Mouse (Mus musculus): Measurements from ENCODE around the gene S1pr1. TPM values are rescaled to one million over a fixed set of nuclear protein-coding genes. Genes with fewer than 3 reads are reported as not detected.
A peak's percentile ranks its signal among the peaks of the same experiment; 100 is the strongest.

The S1pr1 gene
- 15.0 and 16.0 TPM in 2 replicates for total RNA-seq (2021)
- long read RNA-seq, transcript S1pr1-201 (2 exons, 3,046 nt): major isoform, 23 of 32 reads
- long read RNA-seq, partial matches to known transcripts: 0 of 32 reads
- long read RNA-seq, other reads (novel, unspliced or antisense): 9 of 32 reads

DNA sequence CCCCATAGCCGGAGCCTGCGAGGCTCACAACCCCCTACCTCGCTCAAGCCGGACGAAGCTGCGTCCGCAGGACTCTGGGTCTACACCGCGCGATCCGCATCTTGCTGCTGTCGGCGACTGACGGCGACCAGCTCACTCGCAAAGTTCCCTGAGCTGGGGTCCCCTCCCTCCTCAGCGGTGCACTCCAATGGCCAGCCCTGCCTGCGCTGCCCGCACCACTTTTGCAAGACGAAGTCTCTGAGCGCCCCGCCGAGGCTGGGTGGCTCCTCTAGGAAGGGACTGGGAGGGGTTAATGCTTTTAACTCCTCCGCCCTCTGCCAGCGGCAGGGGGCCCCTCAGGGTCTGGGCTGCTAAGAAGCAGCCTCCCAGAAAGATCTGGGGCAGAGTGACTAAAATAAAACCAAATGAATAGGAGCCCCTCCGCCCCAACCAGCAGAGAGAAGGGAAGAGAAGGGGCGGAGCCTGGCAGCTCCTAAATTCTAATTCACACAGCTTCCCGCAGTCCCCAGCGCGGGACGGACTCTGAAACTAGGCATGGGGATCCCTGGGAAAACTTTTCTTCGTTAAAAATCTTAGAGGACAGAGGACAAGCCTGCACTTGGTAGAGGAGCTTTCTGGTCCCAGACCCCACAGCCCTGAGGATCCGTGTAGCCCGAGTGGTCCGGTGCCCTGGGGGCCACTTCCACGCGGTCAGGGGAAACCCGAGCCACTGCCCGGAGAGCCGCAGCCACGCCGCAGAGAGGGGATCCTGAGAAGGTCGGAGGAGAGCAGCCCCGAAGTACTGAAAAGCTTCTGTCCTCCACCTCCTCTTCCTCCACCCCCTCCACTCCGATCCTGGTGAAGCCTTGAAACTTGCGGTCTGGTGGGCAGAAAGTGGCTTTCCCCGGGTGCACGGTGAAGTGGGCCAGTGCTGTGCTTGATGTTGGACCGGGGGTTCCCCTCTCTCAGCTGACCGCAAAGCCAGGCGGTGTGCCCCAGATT is at the start of gene S1pr1:
S1pr1 (minus strand) TSS at position 402 of the 981 bp plus-strand sequence.
- DNase-seq: peak; percentile 64

DNA sequence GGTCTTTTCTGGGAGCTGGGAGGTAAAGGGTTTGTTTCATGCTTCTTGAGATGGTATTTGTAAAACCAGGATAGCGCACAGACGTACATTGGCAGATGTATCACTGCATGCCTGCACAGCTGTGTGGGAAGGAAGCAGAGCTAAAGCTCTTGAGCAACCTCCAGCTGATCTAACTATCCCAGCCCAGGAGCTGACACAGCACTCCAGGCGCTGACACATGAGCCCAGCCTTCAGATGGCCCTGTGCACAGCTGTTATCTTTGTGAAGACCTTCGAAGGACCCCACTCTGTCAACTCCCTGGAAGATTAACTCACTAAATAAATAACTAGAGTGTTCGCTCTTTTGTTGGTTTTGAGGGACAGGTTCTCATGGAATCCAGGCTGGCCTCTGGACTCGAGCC is 48.4 kb upstream of the S1pr1 start:
- peak; percentile 23 for DNase-seq

DNA sequence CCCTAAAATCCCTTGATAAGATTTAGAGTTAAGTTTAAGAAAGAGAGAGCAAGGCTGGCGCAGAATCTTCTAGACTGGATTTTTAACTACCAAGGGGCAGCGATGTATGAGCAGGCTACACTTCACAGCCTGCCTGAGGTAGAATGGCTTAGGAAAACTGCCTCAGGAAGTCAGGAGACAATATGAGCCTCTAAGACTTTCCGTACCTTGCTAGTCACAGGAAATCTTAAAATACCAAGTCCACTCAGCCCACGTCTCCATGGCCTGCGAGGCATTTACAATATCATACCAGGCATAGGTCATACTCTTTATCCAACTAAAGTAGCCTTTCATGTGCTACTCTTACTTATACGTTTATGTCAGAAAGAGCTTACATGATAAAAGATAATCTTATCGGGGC is 48.0 kb upstream of the S1pr1 start:
- no peak for DNase-seq

DNA sequence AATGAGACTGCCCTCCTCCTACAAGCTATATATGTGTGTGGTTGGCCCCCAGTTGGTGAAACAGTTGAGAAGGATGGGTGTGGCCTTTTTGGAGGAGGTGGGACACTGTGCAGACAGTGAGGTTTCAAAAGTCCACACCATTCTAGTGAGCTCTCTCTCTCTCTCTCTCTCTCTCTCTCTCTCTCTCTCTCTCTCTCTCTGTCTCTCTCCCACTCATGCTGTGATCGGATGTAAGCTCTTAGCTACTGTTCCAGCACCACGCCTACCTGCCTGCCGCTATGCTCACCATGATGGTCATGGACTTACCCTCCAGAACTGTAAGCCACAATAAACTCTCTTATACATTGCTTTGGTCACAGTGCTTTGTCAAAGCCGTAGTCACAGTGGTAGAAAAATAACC is 44.8 kb upstream of the S1pr1 start:
- DNase-seq: no peak

DNA sequence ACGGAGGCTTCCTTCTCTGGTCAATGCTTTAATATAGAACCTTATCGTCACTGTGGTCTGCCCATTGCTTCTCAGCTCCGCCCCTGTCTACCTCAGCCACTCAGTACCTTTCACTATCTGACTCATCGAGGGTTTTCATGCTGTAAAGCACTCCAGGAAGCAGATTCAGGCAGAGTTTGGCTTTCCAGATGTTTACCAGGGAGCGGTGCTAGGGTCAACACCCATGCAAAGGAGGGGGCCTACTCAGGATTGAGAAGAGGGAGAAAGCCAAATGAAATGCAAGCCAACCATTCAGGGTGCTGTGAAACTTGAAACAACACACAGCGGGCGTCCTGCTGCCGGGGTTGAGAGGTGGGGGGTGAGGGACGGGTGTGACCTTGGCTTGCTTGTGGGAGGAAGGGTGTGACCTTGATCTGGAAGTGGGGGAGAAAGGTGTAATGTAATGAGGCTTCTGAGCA is 43.6 kb upstream of the S1pr1 start:
- no peak for DNase-seq

DNA sequence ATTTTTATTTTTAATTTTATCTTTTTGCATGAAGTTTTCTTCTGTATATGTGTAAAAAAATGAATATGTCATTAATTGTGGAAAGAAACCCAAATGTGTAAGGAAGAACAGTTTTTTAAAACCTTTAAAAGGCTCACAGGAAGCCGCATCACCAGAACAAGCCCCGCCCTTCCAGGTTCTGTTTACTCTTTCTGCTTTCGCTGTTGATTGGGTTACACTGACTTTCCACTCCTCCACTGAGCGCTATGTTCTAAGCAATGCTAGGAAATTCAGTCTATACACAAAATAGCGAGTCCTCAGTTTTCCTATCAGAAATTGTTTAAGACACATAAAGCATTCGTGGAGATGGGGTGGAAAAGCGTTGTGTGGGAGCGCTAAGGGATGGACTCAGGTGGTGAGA is 39.6 kb upstream of the S1pr1 start:
- no peak for DNase-seq

DNA sequence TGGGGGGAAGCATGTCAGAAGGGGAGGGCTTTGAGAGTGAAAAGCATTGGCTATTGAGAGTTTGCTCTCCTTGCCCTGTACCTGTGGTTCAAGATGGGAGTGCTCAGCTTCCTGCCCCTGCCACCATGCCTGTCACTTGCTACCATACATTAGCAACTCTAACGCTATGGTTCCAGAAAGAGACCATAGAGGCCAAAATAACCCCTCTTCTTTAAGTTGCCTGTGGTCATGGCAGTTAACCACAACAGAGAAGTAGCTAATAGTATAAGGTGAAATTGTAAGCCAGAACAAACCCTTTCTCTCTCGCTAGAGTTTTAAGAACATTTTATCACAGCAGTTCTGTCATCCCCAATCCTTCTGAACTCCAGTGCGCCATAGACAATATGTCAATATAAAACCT is 35.5 kb upstream of the S1pr1 start:
- DNase-seq: no peak

DNA sequence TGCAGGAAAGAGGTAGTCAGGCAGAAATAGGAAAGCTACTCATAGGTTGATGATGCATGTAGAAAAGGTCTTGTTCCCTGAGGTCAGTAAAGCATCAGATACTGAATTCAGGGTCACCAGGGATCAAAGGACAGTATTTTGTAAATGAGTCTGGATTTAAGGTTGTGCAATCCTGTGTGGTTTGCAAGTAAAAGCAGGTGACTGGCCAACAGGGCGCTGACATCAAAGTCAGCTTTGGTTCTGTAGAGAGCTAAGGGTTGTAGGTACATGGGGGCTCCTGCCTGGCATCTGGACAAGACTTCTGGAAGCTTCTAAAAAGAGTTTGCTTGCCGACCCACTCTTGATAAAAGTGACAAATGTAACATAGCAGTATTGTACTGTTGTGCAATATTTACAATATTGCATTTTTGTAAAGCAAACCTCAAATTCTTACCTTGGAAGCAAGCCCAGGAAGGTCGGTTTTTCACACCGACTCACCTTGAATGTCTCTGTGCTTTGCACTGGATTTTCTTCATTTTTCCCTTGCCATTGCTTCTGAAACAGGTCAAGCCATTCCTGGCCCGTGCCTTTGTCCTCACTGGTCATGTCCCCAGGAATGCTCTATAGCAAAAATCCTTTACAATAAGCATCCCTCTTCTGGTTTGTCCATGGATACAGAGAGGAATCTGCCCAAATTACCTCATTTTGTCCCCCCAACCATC is 33.6 kb upstream of the S1pr1 start:
- DNase-seq: no peak

DNA sequence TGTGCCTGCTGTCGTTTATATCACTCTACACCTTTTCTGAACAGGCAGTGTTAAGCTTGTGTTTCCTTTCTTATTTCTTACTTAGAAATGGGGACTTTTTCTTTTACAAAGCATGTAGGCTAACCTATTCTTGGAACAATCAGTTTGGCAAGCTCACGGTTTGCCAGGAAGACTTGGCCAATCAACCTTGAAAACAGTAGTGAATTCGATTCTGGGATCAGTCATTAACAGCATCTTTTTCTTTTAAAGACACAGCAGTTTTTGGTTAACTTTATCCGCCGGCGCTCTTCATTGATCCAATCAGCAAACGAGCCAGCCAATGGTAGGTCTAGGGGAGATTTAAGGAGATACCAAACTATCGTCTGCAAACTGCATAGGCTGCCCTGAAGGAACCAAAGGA is 31.6 kb upstream of the S1pr1 start:
- DNase-seq: no peak

DNA sequence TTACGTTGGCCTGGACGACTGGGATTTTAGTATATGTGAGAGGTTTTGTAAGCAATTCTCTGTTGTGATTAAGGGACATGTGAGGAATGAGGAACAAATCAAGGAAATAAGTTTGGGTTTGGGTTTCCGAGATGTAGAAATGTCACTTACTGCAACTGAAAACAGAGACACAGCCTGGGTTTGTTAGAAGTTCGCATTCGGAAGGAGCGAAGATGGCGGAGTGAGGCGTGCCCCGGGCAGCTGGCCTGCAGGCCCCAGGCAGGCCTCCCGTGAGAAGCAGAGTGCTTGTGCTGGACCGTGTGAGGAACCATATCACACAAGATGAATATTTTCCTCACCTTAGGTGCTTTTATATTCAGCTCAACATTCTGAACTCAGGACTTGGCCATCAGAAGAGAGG is 30.2 kb upstream of the S1pr1 start:
- no peak for DNase-seq

DNA sequence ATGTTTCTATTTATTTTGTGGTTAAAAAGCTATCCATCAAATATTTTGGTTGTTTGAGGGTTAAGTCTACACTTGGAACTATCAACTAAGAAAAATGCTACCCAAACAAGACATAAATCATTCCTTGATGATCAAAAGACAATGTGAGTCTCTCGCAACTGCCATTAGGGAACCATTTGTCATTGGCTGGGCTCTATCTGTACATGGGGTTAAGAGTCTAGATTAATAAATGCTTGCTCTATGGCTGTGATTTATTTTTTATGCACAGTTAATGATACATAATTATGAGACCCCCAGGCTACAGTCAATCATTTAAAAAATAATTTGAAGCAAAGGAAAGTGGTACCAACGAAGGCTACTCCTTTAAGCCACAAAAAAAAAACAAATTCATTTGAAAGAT is 23.7 kb upstream of the S1pr1 start:
- DNase-seq: no peak

DNA sequence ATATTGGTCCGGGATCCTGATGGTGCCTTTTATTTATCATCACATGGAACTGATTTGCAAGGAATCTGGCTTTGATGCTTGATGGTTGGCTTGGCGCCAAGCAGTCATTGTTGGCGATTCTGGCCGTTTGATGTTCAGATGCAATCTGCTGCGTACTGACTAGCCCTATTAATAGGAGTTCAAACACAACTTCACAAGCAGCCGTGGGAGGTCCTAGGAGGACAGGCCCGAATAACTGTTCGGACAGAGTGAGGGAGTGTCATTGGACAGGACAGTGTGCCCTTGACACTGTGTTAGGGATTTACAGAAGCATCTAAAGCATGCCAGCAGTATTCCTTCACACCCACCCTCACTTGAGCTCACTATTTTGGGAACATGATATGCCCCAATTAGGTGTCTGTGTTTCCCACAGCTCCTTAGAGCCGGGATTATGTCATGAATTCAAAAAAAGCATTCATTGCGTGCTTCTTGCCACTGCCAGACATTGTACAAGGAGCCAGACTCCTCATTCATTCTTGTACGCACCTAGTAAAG is 23.0 kb upstream of the S1pr1 start:
- DNase-seq: peak; percentile 8

DNA sequence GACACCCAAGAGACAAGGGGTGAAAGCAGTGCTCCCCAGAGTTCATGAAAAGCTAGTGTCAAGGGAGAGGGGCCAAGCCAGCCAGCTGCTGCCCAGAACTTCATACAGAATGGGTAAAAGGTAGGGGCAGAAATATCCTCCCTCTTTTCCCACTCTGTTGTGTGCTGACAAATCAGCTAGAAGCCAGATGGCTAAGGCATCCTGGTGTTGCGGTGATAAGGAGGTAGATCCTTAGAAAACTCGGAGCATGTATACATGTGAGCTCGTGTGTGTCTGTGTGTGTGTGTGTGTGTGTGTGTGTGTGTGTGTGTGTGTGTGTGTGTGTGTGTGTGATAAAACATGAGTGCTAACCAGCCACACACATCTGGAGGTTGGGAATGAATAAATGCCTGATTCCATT is 20.7 kb upstream of the S1pr1 start:
- no peak for DNase-seq

DNA sequence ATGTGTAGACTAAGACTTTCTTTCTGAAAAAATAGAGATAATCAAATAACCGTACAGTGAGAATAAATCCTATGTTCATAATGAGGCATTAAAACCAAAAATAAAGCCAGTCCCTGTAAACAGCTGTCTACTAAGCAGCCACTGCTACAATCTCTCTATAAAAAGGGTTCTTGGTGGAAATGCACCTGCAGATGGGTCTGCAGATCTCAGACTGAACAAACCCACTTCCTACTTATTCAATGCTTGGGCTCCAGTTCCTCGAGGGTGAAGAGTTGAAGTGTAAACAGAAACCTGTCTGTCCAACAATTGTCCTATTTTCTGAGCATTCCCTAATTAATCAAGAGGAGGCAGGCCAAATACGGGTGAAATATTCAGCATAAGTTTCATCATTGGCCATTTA is 20.0 kb upstream of the S1pr1 start:
- no peak for DNase-seq

DNA sequence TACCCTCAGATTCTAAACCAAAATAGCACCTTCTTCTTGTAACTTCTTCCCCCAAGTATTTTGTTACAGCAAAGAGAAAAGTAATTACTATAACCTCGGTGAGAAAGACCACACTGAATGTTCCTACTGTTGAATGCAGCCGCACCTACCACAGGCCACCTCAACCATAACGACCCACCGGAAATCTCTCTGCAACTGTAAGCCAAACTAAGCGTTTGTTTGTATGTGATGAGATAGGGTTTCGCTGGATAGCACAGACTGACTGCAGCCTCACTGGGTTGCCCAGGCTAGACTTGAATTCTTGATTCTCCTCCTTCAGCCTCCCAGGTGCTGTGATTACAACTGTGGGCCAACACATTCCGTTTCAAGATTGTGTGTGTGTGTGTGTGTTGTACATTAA is 15.5 kb upstream of the S1pr1 start:
- no peak for DNase-seq

DNA sequence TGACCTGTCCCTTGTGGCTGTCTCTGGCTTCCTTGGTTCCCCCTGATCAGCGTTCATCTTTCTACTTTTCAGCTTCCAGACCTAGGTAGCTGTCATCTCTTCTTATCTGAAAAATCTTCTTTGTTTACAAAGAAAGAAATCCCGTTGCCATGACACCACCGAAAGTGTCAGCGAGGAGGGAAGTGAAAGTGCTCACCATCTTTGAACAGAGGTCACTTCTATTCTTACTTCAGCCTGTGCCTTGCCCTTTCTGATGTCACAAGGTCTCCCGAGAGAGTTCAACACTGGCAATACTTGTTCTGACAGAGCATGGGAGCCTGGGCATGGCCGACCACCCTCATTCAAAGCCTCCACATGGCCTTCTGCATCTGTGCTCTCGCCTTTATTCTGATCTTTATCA is 14.3 kb upstream of the S1pr1 start:
- no peak for DNase-seq

DNA sequence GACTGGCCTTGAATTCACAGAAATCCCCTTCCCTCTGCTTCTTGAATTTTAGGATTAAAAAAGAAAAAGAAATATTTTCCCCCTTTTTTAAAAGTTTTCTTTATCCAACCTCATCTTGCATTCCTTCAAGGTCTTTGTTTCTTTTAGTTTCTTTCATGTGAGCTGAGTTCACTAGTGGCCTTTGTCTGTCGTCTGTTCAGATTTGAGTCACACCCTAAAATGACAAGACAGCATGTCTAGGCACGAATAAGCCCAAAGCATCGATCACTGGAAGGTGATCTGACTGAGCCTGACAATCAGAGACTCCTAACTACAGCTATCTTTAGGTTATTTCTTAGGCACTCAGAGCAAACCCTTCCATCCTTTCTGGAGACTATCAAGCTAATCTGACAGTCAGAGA is 13.3 kb upstream of the S1pr1 start:
- DNase-seq: no peak

DNA sequence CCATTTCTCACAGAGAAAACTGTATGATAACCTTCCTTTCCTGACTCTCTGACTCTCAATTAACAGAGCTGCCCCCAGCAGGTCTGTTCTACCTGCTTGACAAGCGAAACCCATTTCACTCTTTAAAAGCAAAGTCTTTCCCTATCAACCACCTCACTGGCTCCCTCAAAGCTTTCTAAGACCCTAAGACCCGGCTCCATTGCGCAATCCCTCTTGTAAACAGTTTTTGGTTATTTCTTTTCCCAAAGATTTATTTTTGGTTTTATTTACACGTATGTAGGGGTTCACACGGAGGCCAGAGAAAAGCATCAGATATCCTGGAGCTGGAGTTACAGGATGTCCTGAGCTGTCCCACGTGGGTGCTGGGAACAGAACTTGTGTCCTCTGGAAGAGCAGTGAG is 4.0 kb upstream of the S1pr1 start:
- DNase-seq: no peak

DNA sequence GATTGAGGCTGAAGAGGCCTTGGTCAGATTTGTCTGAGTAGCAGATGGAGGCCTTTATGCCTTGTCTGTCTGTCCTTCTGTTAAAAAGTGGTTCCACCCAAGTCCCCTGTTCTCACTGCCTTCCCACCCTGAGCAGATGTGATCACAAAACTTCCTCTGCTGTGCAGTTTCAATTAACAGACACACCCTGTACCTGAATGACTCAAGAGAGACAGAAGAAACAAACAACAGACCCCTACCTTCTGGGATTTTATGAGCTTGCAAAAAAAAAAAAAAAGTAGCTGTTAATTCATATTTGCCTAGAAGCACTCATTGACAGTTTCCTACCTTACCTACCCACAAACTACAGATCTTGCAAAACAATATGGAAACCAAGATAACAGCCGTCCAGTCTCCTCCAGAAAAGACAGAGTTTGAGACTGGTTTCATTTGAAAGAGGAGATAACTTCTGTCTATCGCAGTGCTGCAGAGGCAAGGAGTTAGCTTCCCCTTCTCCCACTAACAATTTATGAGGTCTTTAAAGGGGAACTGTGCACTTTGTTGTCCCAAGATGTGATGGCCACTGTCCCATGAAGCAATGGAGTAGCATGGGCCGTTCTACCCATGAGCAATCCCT is 1.1 kb upstream of the S1pr1 start:
- DNase-seq: no peak

DNA sequence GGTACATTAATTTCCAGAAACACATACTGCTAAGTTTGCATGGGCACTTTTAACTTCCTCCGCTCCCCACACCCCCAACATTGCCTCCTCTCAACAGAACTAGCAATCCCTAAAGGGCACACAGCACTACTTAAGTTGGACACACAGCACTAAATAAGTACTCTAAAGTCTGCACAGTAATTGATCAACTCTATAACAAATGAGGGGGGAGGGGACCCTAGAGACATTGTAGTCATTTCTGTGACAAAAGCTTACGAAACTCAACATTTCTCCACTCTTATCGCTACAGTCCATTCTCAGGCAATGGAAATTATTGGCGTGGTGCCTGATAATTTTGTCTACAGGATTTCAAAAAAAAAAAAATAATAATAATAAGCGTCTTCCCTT is 830 bp downstream of the S1pr1 start:
- DNase-seq: no peak

DNA sequence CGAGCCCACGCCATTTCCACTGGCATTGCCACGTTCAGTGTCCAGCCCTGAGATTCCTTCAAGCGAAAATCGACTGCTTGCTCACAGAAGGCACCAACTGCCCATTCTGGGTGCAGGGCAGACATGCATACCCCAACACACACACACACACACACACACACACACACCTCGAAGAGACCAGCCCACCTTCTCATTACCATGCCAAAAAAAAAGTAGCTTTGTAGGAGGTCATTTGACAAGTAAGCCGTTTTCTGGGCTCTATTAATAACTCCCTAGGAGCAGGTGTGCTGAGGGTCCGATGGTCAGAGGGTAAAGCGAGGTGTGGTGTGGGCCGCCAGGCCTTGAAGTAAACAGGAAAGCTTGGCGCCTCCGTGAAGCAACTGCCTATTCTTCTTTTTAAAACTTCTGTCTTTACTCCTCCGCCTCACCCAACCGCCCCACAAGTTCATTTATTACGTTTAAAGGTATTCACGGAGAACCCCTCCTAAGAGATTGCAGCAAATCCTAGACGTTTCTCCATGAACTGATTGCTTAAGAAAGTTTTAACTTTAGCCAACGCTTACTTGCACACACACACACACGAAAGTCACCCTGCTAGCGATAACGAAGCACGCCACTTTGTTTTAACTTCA is 1.3 kb downstream of the S1pr1 start:
- no peak for DNase-seq

DNA sequence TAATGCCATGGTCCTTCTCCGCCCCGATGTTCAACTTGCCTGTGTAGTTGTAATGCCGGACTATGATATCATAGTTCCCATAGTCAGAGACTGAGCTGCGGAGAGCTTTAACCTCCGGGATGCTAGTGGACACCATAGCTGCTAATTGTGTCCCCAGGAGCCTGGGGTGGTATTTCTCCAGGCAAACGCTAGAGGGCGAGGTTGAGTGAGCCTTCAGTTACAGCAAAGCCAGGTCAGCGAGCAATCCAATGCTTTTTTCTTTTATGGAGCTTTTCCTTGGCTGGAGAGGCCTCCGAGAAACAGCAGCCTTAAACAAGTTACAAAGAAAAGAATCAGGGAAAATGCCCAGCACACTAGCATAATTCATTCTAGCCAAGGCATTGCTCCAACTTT is 2.1 kb downstream of the S1pr1 start:
- DNase-seq: peak; percentile 68

Measured in adrenal gland, postnatal 25 days (tissue).